Mouse (Mus musculus) spleen, adult 2 months (tissue): ENCODE results near the gene Ankrd44.

Experiments used
- CTCF ChIP-seq: fragments of 200-500 bp; IDR thresholded peaks from 2 replicates; pipeline ENCODE4 v1.5.1; 2011; ENCODE audit warnings: mild to moderate bottlenecking, inconsistent platforms; ENCODE audit not compliant: insufficient read depth, insufficient read length, insufficient replicate concordance; ENCODE audit errors: extremely low read depth
- POLR2A ChIP-seq: fragments of 200-500 bp; IDR thresholded peaks from 2 replicates; pipeline ENCODE4 v1.6.1; 2011; ENCODE audit warnings: low read depth, low read length, inconsistent platforms

DNA sequence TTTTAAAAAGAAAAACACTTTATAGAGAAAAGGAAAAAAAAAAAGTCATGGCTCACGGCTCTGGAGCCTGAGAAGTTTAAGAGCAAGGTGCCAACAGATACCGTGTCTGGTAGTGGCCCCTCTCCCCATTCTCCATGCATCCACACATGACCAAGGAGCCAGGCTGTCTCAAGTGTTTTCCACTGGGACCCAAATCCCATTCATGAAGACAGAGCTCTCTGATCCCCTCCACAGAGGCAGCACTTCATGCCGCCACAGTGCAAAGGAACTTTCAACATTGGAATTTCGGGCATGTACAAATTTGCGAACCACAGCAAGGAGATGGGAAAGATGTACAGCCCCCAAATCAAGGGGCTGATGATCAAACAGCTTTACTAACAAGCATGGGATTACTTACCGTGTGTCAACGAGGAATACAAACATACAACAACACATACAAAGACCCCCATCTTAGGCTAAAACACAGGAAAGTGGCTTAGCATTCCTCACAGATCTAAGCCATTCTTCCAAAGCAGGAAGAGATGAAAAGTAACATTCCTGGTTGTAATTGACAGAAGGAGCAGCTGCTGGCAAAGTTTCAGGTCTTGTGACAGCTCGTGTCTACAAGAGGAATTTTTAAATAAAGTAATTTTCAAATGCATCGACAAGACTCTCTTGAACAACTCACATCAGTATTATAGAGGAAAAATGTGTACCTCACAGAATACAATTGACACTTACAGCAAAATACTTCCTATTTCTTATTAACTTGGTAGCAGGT is 53.1 kb downstream of the Ankrd44 start:
- TF ChIP-seq CTCF (no peak), POLR2A (no peak)
